Mouse (Mus musculus): ENCODE data around the gene Tnfrsf19.

Tnfrsf19 gene

DNA sequence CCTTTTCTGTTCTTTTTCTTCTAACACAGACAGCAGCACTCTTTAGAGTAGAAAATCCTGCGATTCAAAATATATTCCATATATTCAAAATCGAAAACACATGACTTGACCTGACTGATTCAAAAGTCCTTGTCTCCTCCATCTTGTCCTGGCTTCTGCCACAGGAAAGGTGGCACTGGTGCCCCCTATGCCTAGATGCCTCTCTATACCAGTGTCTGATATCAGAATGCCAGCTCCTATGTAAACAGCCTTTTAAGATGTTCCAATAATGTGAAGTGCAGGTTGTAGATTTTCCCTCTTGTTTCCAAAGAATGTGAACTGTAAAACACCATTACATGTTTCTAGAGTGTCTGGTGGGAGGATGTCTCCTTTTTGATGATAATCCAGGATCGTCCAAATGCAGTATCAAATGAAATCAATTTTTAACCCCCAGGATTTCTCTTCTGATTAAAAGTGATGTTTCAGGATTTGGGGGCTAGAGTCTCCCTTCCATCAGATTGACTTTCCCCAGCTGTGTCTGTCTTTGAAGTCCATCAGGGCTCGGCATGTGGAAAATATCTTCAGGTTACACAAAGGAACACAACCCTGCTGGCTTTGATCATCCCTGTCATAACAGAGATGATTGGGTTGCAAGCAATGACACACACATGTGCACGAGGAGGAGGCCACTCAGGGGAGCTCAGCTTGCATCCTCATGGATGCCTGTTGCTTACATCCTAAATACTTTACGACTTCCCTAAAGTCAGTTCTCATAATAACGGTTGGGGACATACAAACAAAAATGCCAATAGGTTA is 82.1 kb downstream of the Tnfrsf19 start:
- DNase-seq (ENCODE audit: inconsistent ontology term), result no peak

DNA sequence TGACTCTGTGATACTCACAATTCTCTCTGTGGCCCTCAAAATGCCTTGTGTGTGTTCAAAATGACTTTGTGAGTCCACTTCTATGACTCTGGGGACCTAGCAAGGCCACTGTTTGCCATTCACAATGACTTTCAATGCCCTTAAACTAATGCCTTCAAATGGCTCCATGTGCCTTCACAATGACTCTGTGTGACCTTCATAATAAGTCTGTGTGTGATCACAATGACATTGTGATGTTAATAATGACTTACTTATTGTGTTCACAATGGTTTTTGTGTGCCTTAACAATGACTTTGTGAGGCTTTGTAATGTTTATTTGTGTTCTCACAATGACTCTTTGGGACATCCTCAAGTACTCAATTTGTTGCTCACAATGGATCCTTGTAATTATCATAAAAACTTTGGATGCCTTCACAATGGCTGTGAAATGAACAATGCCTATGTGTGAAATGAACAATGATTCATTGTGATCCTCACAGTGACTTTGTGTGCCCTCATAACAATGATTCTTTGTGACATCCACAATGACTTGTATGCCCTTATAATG is 88.6 kb downstream of the Tnfrsf19 start:
- DNase-seq (ENCODE audit: inconsistent ontology term), result no peak

DNA sequence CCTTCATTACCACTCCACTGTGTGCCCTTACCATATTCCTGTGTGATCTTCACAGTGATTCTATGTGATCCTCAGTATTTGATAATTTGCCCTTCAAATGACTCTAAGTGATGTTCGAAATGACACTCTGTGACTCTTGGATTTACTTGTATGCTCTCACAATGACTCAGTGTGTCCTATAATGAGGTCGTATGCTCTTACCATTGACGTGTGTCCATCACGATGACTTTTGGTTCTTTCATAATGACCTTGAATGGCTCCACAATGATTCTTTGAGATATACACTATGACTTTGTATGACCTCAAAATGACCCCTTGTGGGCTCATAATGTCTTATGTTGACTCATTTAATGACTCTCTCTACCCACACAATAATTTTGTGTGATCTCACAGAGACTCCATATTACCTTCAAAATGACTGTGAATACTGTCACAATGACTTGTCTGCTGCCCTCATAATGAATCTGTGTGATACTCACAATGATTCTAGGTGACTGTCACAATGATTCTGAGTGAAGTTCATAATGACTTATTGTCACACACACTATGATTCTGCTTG is 108.7 kb downstream of the Tnfrsf19 start:
- DNase-seq (ENCODE audit: inconsistent ontology term), result no peak

DNA sequence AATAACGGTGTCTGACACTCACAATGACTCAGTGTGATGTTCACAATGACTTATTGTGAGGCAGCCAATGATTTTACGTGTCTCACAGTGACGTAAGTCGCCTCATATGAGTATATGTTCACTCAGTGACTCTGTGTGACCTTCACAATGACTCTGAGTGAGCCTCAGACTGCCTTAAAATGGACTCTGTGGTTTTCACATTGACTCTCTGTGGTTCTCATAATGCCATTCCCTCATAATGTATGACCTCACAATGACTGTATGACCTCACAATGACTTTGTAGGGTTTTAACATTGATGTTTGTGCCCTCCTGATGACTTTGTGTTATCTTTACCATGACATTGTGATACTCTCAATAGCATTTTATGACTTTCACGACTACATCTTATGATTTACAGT is 110.6 kb downstream of the Tnfrsf19 start:
- no peak for DNase-seq (ENCODE audit: inconsistent ontology term)

DNA sequence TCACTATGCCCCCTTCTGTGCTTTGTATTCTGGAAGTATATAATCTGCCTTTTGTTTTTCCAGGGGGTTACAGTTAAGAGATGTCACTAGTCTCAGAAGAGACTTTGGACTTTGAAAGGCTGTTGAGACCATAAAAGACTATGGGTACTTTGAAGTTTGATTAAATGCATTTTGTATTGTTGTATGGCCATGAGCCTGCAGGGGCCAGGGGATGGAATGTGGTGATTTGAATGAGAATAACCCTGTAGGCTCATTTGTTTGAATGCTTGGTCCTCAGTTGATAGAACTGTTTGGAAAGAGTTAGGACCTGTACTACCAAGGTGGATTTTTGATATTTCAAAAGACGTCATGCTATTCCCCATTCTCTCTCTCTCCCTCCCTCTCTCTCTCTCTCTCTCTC is 120.3 kb downstream of the Tnfrsf19 start:
- DNase-seq (ENCODE audit: inconsistent ontology term), result no peak

DNA sequence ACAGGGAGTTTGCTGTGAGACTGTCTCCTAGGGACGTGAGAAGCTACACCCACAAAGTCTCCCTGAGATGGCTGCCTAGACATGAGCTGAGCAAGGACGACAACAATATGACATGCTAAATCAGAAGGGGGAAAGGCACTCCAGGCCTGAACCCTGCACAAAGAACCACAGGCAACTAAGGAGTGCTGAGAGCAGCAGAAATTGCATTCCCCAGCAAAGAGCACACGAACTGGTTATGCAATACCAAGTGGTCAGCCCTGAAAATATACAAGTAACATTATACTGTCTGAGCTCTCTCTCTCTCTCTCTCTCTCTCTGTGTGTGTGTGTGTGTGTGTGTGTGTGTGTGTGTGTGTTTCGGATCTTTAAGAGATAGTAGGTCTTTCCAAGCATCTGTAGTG is 129.6 kb downstream of the Tnfrsf19 start:
- DNase-seq (ENCODE audit: inconsistent ontology term), result no peak
